Mouse (Mus musculus): ENCODE results near the gene Acox1.

DNA sequence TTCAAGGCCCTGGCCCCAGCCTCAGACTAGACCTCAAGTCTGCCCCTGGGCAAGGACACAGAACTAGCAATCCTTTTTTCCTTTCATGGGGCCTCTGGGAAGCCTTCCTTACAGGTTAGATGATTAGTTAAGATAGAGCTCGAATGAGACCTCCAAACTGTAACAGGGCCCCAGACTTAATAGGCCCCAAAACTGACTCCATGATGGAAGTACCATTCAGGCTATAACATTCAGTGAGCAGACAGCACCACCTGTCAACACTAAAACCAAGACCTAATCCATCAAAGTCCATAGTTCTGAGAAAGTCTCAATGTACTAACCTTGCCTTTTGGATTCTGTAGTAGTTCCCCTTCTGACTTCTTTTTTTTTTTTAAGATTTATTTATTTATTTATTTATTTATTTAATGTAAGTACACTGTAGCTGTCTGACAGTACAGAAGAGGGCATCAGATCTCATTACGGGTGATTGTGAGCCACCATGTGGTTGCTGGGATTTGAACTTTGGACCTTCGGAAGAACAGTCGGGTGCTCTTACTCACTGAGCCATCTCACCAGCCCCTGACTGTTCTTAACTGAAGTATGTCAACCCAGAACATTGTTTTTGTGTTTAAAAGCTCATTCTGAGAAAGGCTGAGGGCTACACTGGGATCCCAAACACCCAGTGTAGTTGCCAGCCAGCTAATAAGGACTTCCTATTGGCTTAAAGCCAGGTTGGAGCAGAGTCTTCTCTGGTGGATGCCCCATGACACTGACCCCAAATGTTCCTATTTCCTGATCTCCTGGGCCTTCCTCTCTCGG, 28.6 kb downstream of the Acox1 start:
- TF ChIP-seq USF1 (IDR thresholded peaks at IDR 0.05; ENCODE audit: low read depth) (no peak), CTCF (IDR thresholded peaks at IDR 0.05; ENCODE audit: control insufficient read depth, insufficient read depth, insufficient read length) (no peak), MAX (IDR thresholded peaks at IDR 0.05) (no peak), CEBPB (IDR thresholded peaks at IDR 0.05; ENCODE audit: low read depth) (no peak), FOSL1 (IDR thresholded peaks at IDR 0.05; ENCODE audit: insufficient read depth, low read length, poor library complexity, severe bottlenecking) (no peak), MYOG (IDR thresholded peaks at IDR 0.05; ENCODE audit: control insufficient read depth, extremely low read depth, insufficient read length) (no peak)

All from C2C12 (cell line).